Mouse (Mus musculus): ENCODE data around the gene Ccdc73. TPM values are rescaled to one million over a fixed set of nuclear protein-coding genes. Genes with fewer than 3 reads are reported as not detected.
"Not testable (repeated sequence)": the region's sequence is repeated elsewhere in the genome, so short reads cannot be mapped to it uniquely, and the experiment has no call there.

Gene Ccdc73
- polyA plus RNA-seq (2011; ENCODE audit: insufficient read length, low read depth, missing spikeins): 6.7 and 9.1 TPM in 2 replicates

DNA sequence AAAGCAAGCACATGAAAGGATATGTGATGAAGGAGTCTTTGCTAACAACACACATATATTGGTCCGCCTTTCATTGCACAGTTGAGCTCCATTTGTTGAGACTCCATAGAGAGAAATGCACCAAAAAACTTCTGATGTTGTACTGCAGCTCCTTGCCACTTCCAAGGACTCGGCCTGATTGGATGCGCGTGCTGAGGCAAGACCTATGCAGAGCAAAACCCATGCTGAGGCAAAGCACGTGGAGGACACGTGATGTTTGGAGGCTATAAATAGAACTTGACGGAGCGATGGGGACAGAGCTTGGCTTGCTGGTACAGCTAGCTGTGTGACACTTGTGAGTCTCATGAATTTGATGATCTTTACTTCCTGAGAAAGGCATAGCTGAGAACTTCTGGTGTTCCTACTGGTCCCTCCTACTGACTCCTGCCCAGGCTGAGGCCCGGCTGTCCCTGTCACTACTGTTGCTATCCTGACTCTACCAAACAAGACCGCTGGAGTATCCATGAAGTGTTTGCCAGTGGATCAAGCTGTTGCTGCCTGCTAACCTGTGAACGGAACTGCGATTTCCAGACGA is at the start of gene Ccdc73:
Gene Ccdc73 (plus strand): TSS at position 524 of the 574 bp plus-strand sequence.
- H3K4me3 ChIP-seq (ENCODE audit: insufficient read depth, low read length): no peak within 1 kb of the TSS
- H3K4me1 ChIP-seq (ENCODE audit: control insufficient read depth, insufficient read depth, low read length): no peaks in the 10 kb centered on the region
- TF ChIP-seq CTCF (IDR thresholded peaks at IDR 0.05; ENCODE audit: borderline replicate concordance, insufficient read depth, low read length) (no peak), POLR2A (IDR thresholded peaks at IDR 0.05; ENCODE audit: low read depth, low read length) (no peak)
- H3K27ac ChIP-seq (ENCODE audit: insufficient read depth, low read length): no peak within 1 kb of the TSS

DNA sequence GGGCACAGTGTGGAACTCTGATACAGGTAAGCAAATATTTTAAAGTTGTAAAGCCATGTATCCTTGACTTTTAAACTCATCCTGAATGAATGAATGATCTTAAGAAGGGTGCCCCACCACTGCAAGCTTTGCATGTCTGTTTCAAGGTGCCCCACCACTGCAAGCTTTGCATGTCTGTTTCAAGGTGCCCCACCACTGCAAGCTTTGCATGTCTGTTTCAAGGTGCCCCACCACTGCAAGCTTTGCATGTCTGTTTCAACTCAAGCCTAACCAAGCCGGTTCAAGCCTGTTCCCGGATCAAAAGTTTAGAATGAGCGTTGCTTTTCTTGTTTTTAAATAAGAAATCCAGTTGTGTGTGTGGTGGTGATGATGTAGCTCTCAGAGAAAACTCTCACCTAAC is 48.8 kb upstream of the Ccdc73 start:
- not testable (repeated sequence) for H3K4me1 ChIP-seq (ENCODE audit: control insufficient read depth, insufficient read depth, low read length); H3K4me3 ChIP-seq (ENCODE audit: insufficient read depth, low read length); H3K27ac ChIP-seq (ENCODE audit: insufficient read depth, low read length)

DNA sequence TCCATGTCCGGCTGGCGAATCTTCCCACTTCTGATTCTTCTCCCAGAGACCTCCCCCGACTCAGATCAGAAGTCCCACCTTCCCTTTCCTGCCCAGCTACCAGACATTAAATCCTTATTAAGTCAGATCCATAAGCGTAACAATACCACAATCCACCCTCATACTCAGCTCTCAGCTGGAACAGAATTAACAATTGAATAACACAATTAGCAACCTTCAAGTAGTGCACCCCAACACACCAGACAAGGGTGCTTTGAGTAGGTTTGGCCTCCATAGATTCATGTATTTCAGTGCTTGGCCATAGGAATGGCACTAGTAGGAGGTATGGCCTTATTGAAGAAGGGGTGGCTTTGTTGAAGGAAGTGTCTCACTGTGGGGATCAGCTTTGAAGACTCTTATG is 41.4 kb upstream of the Ccdc73 start:
- no peak for TF ChIP-seq CTCF (IDR thresholded peaks at IDR 0.05; ENCODE audit: borderline replicate concordance, insufficient read depth, low read length)
- H3K4me1 ChIP-seq (ENCODE audit: control insufficient read depth, insufficient read depth, low read length): no peaks in the 10 kb centered on the region

DNA sequence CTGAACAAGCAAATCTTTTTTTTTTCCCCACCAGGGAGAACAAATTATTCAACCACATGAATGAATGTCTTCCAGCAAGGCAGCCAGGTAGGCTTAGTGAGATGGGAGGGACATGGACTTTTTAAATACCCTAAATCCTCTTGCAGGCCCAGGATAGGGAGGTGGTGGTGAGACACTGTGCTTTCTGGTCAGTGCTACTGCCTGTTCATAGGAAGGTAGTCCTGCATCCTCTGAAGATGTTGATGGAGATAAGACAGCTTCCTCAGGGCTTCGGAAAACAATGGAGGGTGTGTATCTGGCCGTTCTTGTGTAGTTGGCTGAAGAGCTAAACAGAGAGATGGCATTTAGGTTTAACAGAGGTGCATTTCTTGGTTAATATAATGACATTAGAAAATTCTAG is 35.1 kb upstream of the Ccdc73 start:
- Histone ChIP-seq H3K4me3 (ENCODE audit: insufficient read depth, low read length) (no peak overlapping the region), H3K27ac (ENCODE audit: insufficient read depth, low read length) (no peak overlapping the region), H3K4me1 (ENCODE audit: control insufficient read depth, insufficient read depth, low read length) (no peaks in the 10 kb centered on the region)
- no peak for TF ChIP-seq CTCF (IDR thresholded peaks at IDR 0.05; ENCODE audit: borderline replicate concordance, insufficient read depth, low read length)
- no peak for TF ChIP-seq POLR2A (IDR thresholded peaks at IDR 0.05; ENCODE audit: low read depth, low read length)

More for the DNA sequence above, 41.4 kb upstream of the Ccdc73 start:
- Histone ChIP-seq H3K4me3 (ENCODE audit: insufficient read depth, low read length) (no peak overlapping the region), H3K27ac (ENCODE audit: insufficient read depth, low read length) (no peak overlapping the region)

DNA sequence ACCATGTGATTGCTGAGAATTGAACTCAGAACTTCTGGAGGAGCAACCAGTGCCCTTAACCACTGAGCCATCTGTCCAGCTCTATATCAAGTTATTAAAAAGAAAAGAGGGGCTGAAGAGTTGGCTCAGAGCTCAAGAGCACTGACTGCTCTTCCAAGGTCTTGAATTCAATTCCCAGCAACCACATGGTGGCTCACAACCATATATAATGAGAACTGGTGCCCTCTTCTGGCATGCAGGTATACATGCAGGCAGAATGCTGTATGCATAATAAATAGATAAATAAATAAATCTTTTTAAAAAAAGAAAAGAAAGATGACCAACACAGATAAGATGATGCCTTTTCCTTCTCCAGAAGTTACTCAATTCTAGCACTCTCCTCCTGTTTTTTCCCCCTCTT is 26.6 kb upstream of the Ccdc73 start:
- Histone ChIP-seq H3K27ac (ENCODE audit: insufficient read depth, low read length) (no peak overlapping the region), H3K4me3 (ENCODE audit: insufficient read depth, low read length) (no peak overlapping the region), H3K4me1 (ENCODE audit: control insufficient read depth, insufficient read depth, low read length) (no peaks in the 10 kb centered on the region)
- TF ChIP-seq CTCF (IDR thresholded peaks at IDR 0.05; ENCODE audit: borderline replicate concordance, insufficient read depth, low read length): no peak
- TF ChIP-seq POLR2A (IDR thresholded peaks at IDR 0.05; ENCODE audit: low read depth, low read length): no peak

DNA sequence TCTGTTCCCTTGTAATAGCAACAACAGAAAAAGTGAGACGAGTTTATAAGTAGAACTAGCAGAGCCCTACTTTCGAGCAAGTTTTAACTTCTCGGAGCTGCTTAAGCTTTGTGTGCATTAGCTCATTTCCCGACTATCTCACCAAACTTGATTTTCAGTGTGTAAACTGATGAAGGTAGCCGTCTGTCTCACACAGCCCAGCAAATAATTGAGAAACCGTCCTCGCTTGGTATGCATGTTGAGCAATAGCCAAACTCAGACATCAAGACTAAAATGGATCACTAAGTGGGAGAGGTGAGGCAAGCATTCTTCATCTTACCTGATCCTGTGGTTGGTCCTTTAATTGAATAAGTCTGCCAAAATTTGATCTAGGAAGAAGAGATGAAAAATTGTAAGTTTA is 25.9 kb upstream of the Ccdc73 start:
- Histone ChIP-seq H3K4me3 (ENCODE audit: insufficient read depth, low read length) (no peak overlapping the region), H3K27ac (ENCODE audit: insufficient read depth, low read length) (no peak overlapping the region), H3K4me1 (ENCODE audit: control insufficient read depth, insufficient read depth, low read length) (no peaks in the 10 kb centered on the region)
- no peak for TF ChIP-seq POLR2A (IDR thresholded peaks at IDR 0.05; ENCODE audit: low read depth, low read length)
- no peak for TF ChIP-seq CTCF (IDR thresholded peaks at IDR 0.05; ENCODE audit: borderline replicate concordance, insufficient read depth, low read length)

DNA sequence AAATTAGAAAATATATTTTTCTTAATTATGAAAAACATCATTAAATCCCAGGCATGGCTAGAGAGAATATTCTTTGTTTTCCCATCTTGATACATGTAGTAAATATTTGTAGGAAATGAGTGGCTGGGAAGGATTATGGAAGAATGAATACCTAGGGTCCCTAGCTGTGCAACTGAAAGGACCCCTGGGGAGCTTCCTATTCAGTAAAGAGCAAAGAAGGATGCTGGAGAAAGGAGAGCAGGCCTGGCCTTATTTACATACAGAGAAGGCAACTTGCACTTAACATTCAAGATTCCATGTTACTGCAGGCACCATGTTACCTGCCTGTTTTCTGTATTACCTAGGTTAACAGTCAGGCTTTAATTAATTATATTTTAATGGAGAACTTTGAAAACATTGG is 25.0 kb upstream of the Ccdc73 start:
- no peaks in the 10 kb centered on the region for H3K4me1 ChIP-seq (ENCODE audit: control insufficient read depth, insufficient read depth, low read length)
- no peak overlapping the region for H3K27ac ChIP-seq (ENCODE audit: insufficient read depth, low read length)
- H3K4me3 ChIP-seq (ENCODE audit: insufficient read depth, low read length): no peak overlapping the region
- TF ChIP-seq POLR2A (IDR thresholded peaks at IDR 0.05; ENCODE audit: low read depth, low read length) (no peak), CTCF (IDR thresholded peaks at IDR 0.05; ENCODE audit: borderline replicate concordance, insufficient read depth, low read length) (no peak)

DNA sequence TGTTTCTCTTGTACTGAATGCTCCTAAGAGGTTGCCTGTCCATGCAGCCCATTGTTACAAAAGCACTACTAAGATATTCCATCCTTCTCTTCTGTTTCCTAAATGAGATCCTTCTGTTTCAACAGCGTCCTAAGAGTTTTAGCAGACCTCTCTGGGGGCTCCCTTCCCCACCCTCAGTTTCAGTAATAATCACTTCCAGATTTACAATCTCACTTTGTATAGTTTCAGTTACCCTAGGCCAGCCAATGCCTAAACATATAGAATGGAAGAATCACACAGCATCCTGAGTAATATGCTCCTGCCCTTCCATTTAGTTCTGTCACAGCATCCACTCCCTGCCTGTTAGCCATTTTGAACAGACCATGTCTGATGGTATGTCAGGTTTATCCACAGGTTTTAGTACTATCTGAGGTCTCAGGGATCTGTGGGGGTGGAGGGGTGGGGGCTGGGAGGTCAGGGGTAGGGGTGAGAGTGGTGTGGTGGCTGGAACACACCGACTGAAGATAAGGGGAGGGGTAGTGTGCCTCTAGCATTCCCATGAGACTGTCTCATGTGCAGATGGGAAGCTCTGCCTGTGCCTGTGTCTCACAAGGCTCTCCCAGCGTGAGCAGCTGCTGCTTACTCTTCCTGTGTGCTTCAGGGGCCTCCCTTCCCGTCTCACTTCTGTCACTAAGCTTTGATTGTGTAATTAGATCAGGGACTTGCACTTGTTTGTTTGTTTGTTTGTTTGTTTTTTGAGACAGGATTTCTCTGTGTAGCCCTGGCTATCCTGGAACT is 20.8 kb upstream of the Ccdc73 start:
- peaks cover 6% of the 10 kb centered on the region; the same call in 1 of the 2 replicates for H3K4me1 ChIP-seq (ENCODE audit: control insufficient read depth, insufficient read depth, low read length)
- H3K4me3 ChIP-seq (ENCODE audit: insufficient read depth, low read length): no peak overlapping the region
- TF ChIP-seq POLR2A (IDR thresholded peaks at IDR 0.05; ENCODE audit: low read depth, low read length) (no peak), CTCF (IDR thresholded peaks at IDR 0.05; ENCODE audit: borderline replicate concordance, insufficient read depth, low read length) (no peak)
- H3K27ac ChIP-seq (ENCODE audit: insufficient read depth, low read length): no peak overlapping the region

DNA sequence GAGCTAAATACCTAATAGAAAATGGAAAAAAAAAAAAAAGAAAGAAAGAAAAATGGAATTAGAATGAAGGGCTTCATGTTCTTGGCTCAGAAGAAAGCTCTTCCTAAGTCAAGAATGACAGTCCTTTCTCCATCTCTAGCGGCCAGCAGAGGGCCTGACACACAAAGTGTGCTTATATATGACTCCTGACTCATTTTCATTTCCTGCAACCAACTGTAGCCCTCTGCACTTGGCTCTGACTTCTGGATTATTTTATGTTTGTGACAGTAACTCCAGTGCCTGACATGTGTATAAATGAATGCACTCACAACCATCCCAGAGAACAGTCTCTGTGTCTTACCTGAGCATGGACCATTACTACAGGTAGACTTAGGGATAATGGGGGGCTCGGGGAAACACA is 20.0 kb upstream of the Ccdc73 start:
- Histone ChIP-seq H3K4me3 (ENCODE audit: insufficient read depth, low read length) (peak overlapping the region; percentile 23; the same call in 1 of the 2 replicates), H3K4me1 (ENCODE audit: control insufficient read depth, insufficient read depth, low read length) (peaks cover 6% of the 10 kb centered on the region; the same call in 1 of the 2 replicates), H3K27ac (ENCODE audit: insufficient read depth, low read length) (peak overlapping the region; percentile 59; the same call in 1 of the 2 replicates)
- TF ChIP-seq CTCF (IDR thresholded peaks at IDR 0.05; ENCODE audit: borderline replicate concordance, insufficient read depth, low read length): no peak
- TF ChIP-seq POLR2A (IDR thresholded peaks at IDR 0.05; ENCODE audit: low read depth, low read length): 0 out of 2 replicates have a peak, but pooled peaks have one; percentile 14

Measured in embryonic fibroblast, embryonic 13.5 days (primary cell).